Mouse (Mus musculus): Measurements from ENCODE around the gene Shb.

Gene Shb

GRCm38 (mm10) chr4:45528355-45529198 lies 3.7 kb downstream of the Shb start:
- intact Hi-C loops (cut with DNase I): loop anchor here (5.0 kb wide), 3 partner anchors 41 to 106 kb away; no protein-coding TSS in a partner anchor

- intact Hi-C loops (cut with DNase I): loop anchor here (5.0 kb wide), 3 partner anchors 40 to 105 kb away; no protein-coding TSS in a partner anchor
These were observed 4.5 kb downstream of the Shb start for GRCm38 (mm10) chr4:45527562-45528354.

- intact Hi-C loops (cut with DNase I): loop anchor here (5.0 kb wide), 3 partner anchors 40 to 105 kb away; no protein-coding TSS in a partner anchor
These were observed 5.3 kb downstream of the Shb start for GRCm38 (mm10) chr4:45526846-45527561.

- intact Hi-C loops (cut with DNase I): loop anchor here (5.0 kb wide), 3 partner anchors 39 to 104 kb away; no protein-coding TSS in a partner anchor
These were observed 6.1 kb downstream of the Shb start for GRCm38 (mm10) chr4:45526175-45526574.

GRCm38 (mm10) chr4:45525541-45525940 lies 6.7 kb downstream of the Shb start:
- intact Hi-C loops (cut with DNase I): loop anchor here (5.0 kb wide), 3 partner anchors 38 to 103 kb away; no protein-coding TSS in a partner anchor

- intact Hi-C loops (cut with DNase I): loop anchor here (5.0 kb wide), 3 partner anchors 37 to 102 kb away; no protein-coding TSS in a partner anchor
These were observed 7.7 kb downstream of the Shb start for GRCm38 (mm10) chr4:45524602-45525001.

GRCm38 (mm10) chr4:45523360-45523759 lies 8.9 kb downstream of the Shb start:
- intact Hi-C loops (cut with DNase I): no loop called here

GRCm38 (mm10) chr4:45522956-45523355 lies 9.3 kb downstream of the Shb start:
- intact Hi-C loops (cut with DNase I): no loop called here

- intact Hi-C loops (cut with DNase I): no loop called here
These were observed 9.7 kb downstream of the Shb start for GRCm38 (mm10) chr4:45522583-45522900.

GRCm38 (mm10) chr4:45521705-45522582 lies 10.3 kb downstream of the Shb start:
- intact Hi-C loops (cut with DNase I): no loop called here

- intact Hi-C loops (cut with DNase I): no loop called here
These were observed 11.9 kb downstream of the Shb start for GRCm38 (mm10) chr4:45520375-45520774.

GRCm38 (mm10) chr4:45517399-45517798 lies 14.9 kb downstream of the Shb start:
- intact Hi-C loops (cut with DNase I): no loop called here

GRCm38 (mm10) chr4:45515894-45516293 lies 16.4 kb downstream of the Shb start:
- intact Hi-C loops (cut with DNase I): no loop called here

GRCm38 (mm10) chr4:45514406-45514805 lies 17.9 kb downstream of the Shb start:
- intact Hi-C loops (cut with DNase I): no loop called here

GRCm38 (mm10) chr4:45513791-45514293 lies 18.4 kb downstream of the Shb start:
- intact Hi-C loops (cut with DNase I): no loop called here

GRCm38 (mm10) chr4:45513340-45513739 lies 18.9 kb downstream of the Shb start:
- intact Hi-C loops (cut with DNase I): no loop called here

- intact Hi-C loops (cut with DNase I): no loop called here
These were observed 22.1 kb downstream of the Shb start for GRCm38 (mm10) chr4:45510163-45510562.

GRCm38 (mm10) chr4:45509416-45509815 lies 22.9 kb downstream of the Shb start:
- intact Hi-C loops (cut with DNase I): no loop called here

- intact Hi-C loops (cut with DNase I): no loop called here
These were observed 23.8 kb downstream of the Shb start for GRCm38 (mm10) chr4:45508469-45508868.

- intact Hi-C loops (cut with DNase I): no loop called here
These were observed 24.8 kb downstream of the Shb start for GRCm38 (mm10) chr4:45507476-45507875.
